Mouse (Mus musculus): ENCODE measurements around the gene Zfp386.
A peak's percentile ranks its signal among the peaks of the same experiment; 100 is the strongest.

The Zfp386 gene

GRCm38 (mm10) chr12:116094765-116095555, 47.4 kb downstream of the Zfp386 start:
- no peak for DNase-seq (ENCODE audit: low read depth)

DNA sequence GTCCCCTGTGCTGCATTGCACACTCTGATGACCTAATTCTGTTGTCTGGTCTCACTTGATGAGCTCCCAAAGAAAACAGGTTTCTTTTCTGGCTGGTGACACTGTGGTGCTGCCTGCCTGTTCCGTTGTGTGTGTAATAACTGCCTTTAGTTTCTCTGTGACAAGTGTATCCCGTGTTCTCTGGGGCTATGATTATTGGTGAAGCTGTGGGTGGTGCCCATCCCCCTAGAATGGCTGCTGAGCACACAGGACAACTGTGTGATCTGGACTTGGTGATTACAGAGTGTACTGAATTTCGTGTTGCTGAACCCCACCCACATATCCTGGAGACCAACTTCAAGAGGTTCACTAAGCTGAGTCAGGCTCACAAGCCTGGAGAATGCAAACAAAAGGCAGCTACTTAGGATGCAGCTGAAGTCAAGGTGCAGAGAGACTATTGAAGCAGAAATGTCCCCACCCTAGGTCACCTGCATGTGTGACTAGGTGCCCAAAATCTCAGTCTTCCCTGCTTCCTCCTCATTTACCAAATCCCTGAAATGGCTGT, 48.9 kb downstream of the Zfp386 start:
- no peak for DNase-seq (ENCODE audit: low read depth)

- no peak for DNase-seq (ENCODE audit: low read depth)
Observed at GRCm38 (mm10) chr12:116097166-116097565, 49.6 kb downstream of the Zfp386 start.

DNA sequence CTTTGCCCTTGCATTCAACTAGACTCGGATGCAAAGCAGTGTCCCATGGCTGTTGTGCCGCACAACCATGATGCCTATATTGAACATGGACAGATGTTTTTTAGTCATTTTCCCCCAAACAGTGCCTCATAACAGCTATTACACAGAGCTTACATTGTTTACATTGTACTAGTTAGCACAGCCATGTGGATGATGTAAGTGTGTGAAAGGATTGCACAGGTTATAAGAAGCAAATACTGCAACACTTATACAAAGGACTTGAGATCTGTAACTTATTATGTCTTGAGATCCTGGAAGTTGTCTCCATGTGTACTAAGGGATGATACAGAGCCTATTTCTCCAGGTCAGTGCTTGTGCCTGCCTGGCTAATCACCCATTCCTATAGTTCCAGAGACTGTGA, 54.4 kb downstream of the Zfp386 start:
- no peak for DNase-seq (ENCODE audit: low read depth)

- peak; percentile 17 for DNase-seq (ENCODE audit: low read depth)
Observed at GRCm38 (mm10) chr12:116109451-116110353, 62.2 kb downstream of the Zfp386 start.

GRCm38 (mm10) chr12:116111007-116111694, 63.6 kb downstream of the Zfp386 start:
- DNase-seq (ENCODE audit: low read depth), result no peak
